9 mouse cellular contexts compared by ENCODE assay signal in genomic region chr15:98799396-98799795, GRCm38 (mm10). TPM values are rescaled to one million over a fixed set of nuclear protein-coding genes. Genes with fewer than 3 reads are reported as not detected.
DNase-seq lines count a peak whose midpoint lies in the region; ATAC-seq and TF ChIP-seq lines count a peak whose summit lies in the region.
"Had no signal": no experiment of that assay in that cellular context is flagged by ENCODE, and none has a peak within 500 bp of the region (broad histone marks: within the 10 kb centered on the region; RNA-seq: fewer than 3 reads in every experiment).

No protein-coding gene starts in this region.

- DNase-seq in forebrain, postnatal 0 days: peak; percentile 86
- DNase-seq in MEL (ENCODE audit: low read depth, low spot score): peak; percentile 79
- DNase-seq in cerebellum, adult 18-20 months: peak; percentile 76 to 85
- DNase-seq in gastrocnemius, postnatal 14 days: peak; percentile 78
- DNase-seq in layer of hippocampus, postnatal 10 days (ENCODE audit: low spot score in 2 of 2): peak; percentile 85 to 87
- peak; percentile 78 to 89 for DNase-seq in lung, postnatal 4 days
- peak; percentile 52 for DNase-seq in spleen, adult 12 weeks (ENCODE audit: low spot score)

- intact Hi-C loops in gastrocnemius, postnatal 14 days (cut with DNase I; ENCODE audit: low total_unique reads): no loop called here

- no peak overlapping the region for H3K4me2 ChIP-seq in forebrain, postnatal 0 days (ENCODE audit: low read depth)
- H3K4me2 ChIP-seq in forebrain, embryonic 16.5 days (ENCODE audit: low read length): no peak overlapping the region
- H3K4me2 ChIP-seq: limb, embryonic 15.5 days had no signal

- no peak overlapping the region for H3K27ac ChIP-seq in forebrain, postnatal 0 days (ENCODE audit: low read depth, low read length)
- no peak overlapping the region for H3K27ac ChIP-seq in forebrain, embryonic 16.5 days (ENCODE audit: low read length)
- H3K27ac ChIP-seq in MEL (ENCODE audit: control insufficient read depth, low read depth, low read length): no peak overlapping the region
- H3K27ac ChIP-seq: limb, embryonic 15.5 days had no signal

- TF ChIP-seq CTCF in forebrain, postnatal 0 days (IDR thresholded peaks at IDR 0.05; ENCODE audit: low read depth): peak; percentile 83
- peak; percentile 95 to 97 (median 96) for TF ChIP-seq CTCF in MEL (IDR thresholded peaks at IDR 0.05 in 2 of 3, conservative IDR thresholded peaks at IDR 0.05 in 1 of 3; ENCODE audit: control insufficient read depth in 1 of 3, insufficient read depth in 1 of 3, low read depth in 2 of 3, low read length in 3 of 3, poor library complexity in 1 of 3, severe bottlenecking in 1 of 3)

- no peak for TF ChIP-seq POLR2A in MEL (IDR thresholded peaks at IDR 0.05; ENCODE audit: control insufficient read depth in 1 of 2, insufficient read depth in 1 of 2, low read depth in 1 of 2, low read length in 2 of 2, poor library complexity in 1 of 2)

- ATAC-seq in forebrain, postnatal 0 days: no peak
- ATAC-seq in forebrain, embryonic 16.5 days: no peak

- no peaks in the 10 kb centered on the region for H3K9me3 ChIP-seq in forebrain, postnatal 0 days (ENCODE audit: low read length)
- H3K9me3 ChIP-seq in forebrain, embryonic 16.5 days (ENCODE audit: control insufficient read depth, low read length): no peaks in the 10 kb centered on the region
- no peaks in the 10 kb centered on the region for H3K9me3 ChIP-seq in MEL (replicated peaks; ENCODE audit: insufficient read depth, low read length)
- H3K9me3 ChIP-seq: limb, embryonic 15.5 days had no signal

- H3K27me3 ChIP-seq in forebrain, postnatal 0 days (ENCODE audit: insufficient read depth, low read length): peaks cover 86% of the 10 kb centered on the region
- peaks cover 90% of the 10 kb centered on the region for H3K27me3 ChIP-seq in forebrain, embryonic 16.5 days (replicated peaks; ENCODE audit: control insufficient read depth, insufficient read depth, low read length)
- H3K27me3 ChIP-seq in MEL (ENCODE audit: control insufficient read depth in 1 of 2, insufficient read depth in 2 of 2, low read length in 2 of 2): no peaks in the 10 kb centered on the region; a peak in 1 of 4 replicates

- no peaks in the 10 kb centered on the region for H3K79me2 ChIP-seq in MEL (ENCODE audit: control insufficient read depth, insufficient read depth, low read length, poor library complexity)

- H3K36me3 ChIP-seq in forebrain, postnatal 0 days (ENCODE audit: insufficient read depth): no peaks in the 10 kb centered on the region
- no peaks in the 10 kb centered on the region for H3K36me3 ChIP-seq in forebrain, embryonic 16.5 days (ENCODE audit: control insufficient read depth, insufficient read depth)
- H3K36me3 ChIP-seq in MEL (ENCODE audit: control insufficient read depth in 1 of 2, insufficient read depth in 2 of 2, low read length in 2 of 2): peaks cover 0 to 8% of the 10 kb centered on the region in 2 experiments; a peak in 2 of 4 replicates
- H3K36me3 ChIP-seq: limb, embryonic 15.5 days had no signal

- 10% methylated on average over 12 of the region's 12 CpGs for WGBS in forebrain, postnatal 0 days
- 10% methylated on average over 12 of the region's 12 CpGs for WGBS in forebrain, embryonic 16.5 days

- H3K9ac ChIP-seq in forebrain, postnatal 0 days: no peak overlapping the region
- H3K9ac ChIP-seq in forebrain, embryonic 16.5 days (replicated peaks; ENCODE audit: low read depth, low read length): no peak overlapping the region
- no peak overlapping the region for H3K9ac ChIP-seq in MEL (ENCODE audit: control insufficient read depth, low read depth, low read length, poor library complexity, severe bottlenecking)
- H3K9ac ChIP-seq: limb, embryonic 15.5 days had no signal

- no peak overlapping the region for H3K4me3 ChIP-seq in forebrain, postnatal 0 days (ENCODE audit: low read depth, low read length)
- no peak overlapping the region for H3K4me3 ChIP-seq in forebrain, embryonic 16.5 days (replicated peaks; ENCODE audit: low read length)
- no peak overlapping the region for H3K4me3 ChIP-seq in MEL (ENCODE audit: control insufficient read depth in 1 of 2, insufficient read depth in 1 of 2, low read depth in 2 of 2, low read length in 2 of 2)
- H3K4me3 ChIP-seq: limb, embryonic 15.5 days had no signal

- TF ChIP-seq EP300 in MEL (IDR thresholded peaks at IDR 0.05; ENCODE audit: low read depth in 1 of 2, low read length in 2 of 2): no peak

- no peaks in the 10 kb centered on the region for H3K4me1 ChIP-seq in forebrain, postnatal 0 days (ENCODE audit: insufficient read depth)
- H3K4me1 ChIP-seq in forebrain, embryonic 16.5 days (replicated peaks; ENCODE audit: control insufficient read depth, insufficient read depth, low read length): peaks cover 18% of the 10 kb centered on the region
- H3K4me1 ChIP-seq in MEL (ENCODE audit: control insufficient read depth in 1 of 2, insufficient read depth in 2 of 2, low read length in 2 of 2): peaks cover 2 to 11% of the 10 kb centered on the region in 2 experiments; a peak in 2 of 4 replicates

- TF ChIP-seq RAD21 in MEL (IDR thresholded peaks at IDR 0.05; ENCODE audit: low read depth, low read length): peak; percentile 58

TF ChIP-seq in MEL, 35 proteins besides CTCF, POLR2A, EP300 and RAD21 (continues in another document):
- no peak for TF ChIP-seq CHD1 (IDR thresholded peaks at IDR 0.05; ENCODE audit: low read depth, low read length)
- no peak for TF ChIP-seq POLR2AphosphoS2 (IDR thresholded peaks at IDR 0.05; ENCODE audit: low read length)
- no peak for TF ChIP-seq TAL1 (IDR thresholded peaks at IDR 0.05; ENCODE audit: low read length)
- no peak for TF ChIP-seq UBTF (IDR thresholded peaks at IDR 0.05; ENCODE audit: borderline replicate concordance, insufficient read depth, low read depth, low read length)
- TF ChIP-seq POLR2AphosphoS5 (IDR thresholded peaks at IDR 0.05; ENCODE audit: borderline replicate concordance, low read depth, low read length): no peak
- no peak for TF ChIP-seq SIN3A (IDR thresholded peaks at IDR 0.05; ENCODE audit: low read length)
- no peak for TF ChIP-seq TBP (IDR thresholded peaks at IDR 0.05; ENCODE audit: low read depth, low read length)
- no peak for TF ChIP-seq NRF1 (IDR thresholded peaks at IDR 0.05; ENCODE audit: insufficient read depth, low read depth, low read length, poor library complexity, severe bottlenecking)
- no peak for TF ChIP-seq NELFE (IDR thresholded peaks at IDR 0.05; ENCODE audit: low read depth, low read length)
- TF ChIP-seq HCFC1 (IDR thresholded peaks at IDR 0.05; ENCODE audit: low read depth, low read length): 0 out of 2 replicates have a peak, but pooled peaks have one; percentile 20
- no peak for TF ChIP-seq KAT2A (conservative IDR thresholded peaks at IDR 0.05; ENCODE audit: low read depth, low read length)

RNA-seq across cellular contexts. Expression of gene Wnt1, which starts 9.7 kb away (rescaled TPM):
- total RNA-seq in forebrain, postnatal 0 days (2014; rRNA removed): not detected in 2 replicates
- polyA plus RNA-seq in forebrain, postnatal 0 days (2015; fragmentation: Nextera tagmentation; extraction: Ambion mirVana): 0.33 and 0.35 TPM in 2 replicates
- polyA plus RNA-seq in forebrain, embryonic 16.5 days (2015; fragmentation: Nextera tagmentation; extraction: Ambion mirVana): 0.10 and 0.42 TPM in 2 replicates
- not detected in 2 replicates for total RNA-seq in MEL (2012; rRNA removed)
- not detected for polyA plus RNA-seq in MEL (2012; ENCODE audit: insufficient read depth in 1 of 2, insufficient read length in 2 of 2, low read depth in 1 of 2, low replicate concordance in 2 of 2, missing spikeins in 1 of 2)
- under 1 TPM in 1 of 2 experiments, not detected in 1; 0.10 TPM for total RNA-seq in gastrocnemius, postnatal 14 days (2021)
- total RNA-seq in layer of hippocampus, postnatal 10 days (2021): not detected

RNA-seq across cellular contexts. Expression of gene Ddn, which starts 9.9 kb away (rescaled TPM):
- 36.3 and 49.6 TPM in 2 replicates for total RNA-seq in forebrain, postnatal 0 days (2014; rRNA removed)
- polyA plus RNA-seq in forebrain, postnatal 0 days (2015; fragmentation: Nextera tagmentation; extraction: Ambion mirVana): 2.2 TPM in 2 replicates
- 0.46 and 0.58 TPM in 2 replicates for polyA plus RNA-seq in forebrain, embryonic 16.5 days (2015; fragmentation: Nextera tagmentation; extraction: Ambion mirVana)
- total RNA-seq in MEL (2012; rRNA removed): 2.8 and 4.0 TPM in 2 replicates
- polyA plus RNA-seq in MEL (2012; ENCODE audit: insufficient read depth in 1 of 2, insufficient read length in 2 of 2, low read depth in 1 of 2, low replicate concordance in 2 of 2, missing spikeins in 1 of 2): 1 to 10 TPM in 1 of 2 experiments, not detected in 1; 4.2 TPM
- total RNA-seq in gastrocnemius, postnatal 14 days (2021): 1 to 10 TPM; 1.6 to 2.7 TPM
- 100 to 1,000 TPM; 401 to 403 TPM for total RNA-seq in layer of hippocampus, postnatal 10 days (2021)

RNA-seq across cellular contexts. Expression of gene Wnt10b, which starts 21.4 kb away (rescaled TPM):
- 0.31 and 1.1 TPM in 2 replicates for total RNA-seq in forebrain, postnatal 0 days (2014; rRNA removed)
- polyA plus RNA-seq in forebrain, postnatal 0 days (2015; fragmentation: Nextera tagmentation; extraction: Ambion mirVana): not detected in 2 replicates
- polyA plus RNA-seq in forebrain, embryonic 16.5 days (2015; fragmentation: Nextera tagmentation; extraction: Ambion mirVana): not detected in 2 replicates
- total RNA-seq in MEL (2012; rRNA removed): 0.13 and 0.23 TPM in 2 replicates
- under 1 TPM in 1 of 2 experiments, not detected in 1; 0.14 TPM for polyA plus RNA-seq in MEL (2012; ENCODE audit: insufficient read depth in 1 of 2, insufficient read length in 2 of 2, low read depth in 1 of 2, low replicate concordance in 2 of 2, missing spikeins in 1 of 2)
- total RNA-seq in gastrocnemius, postnatal 14 days (2021): 1 to 10 TPM in 1 of 2 experiments, under 1 TPM in 1; 0.78 to 1.5 TPM
- total RNA-seq in layer of hippocampus, postnatal 10 days (2021): under 1 TPM; 0.25 to 0.37 TPM

RNA-seq across cellular contexts. Expression of gene Prkag1, which starts 31.9 kb away (rescaled TPM):
- total RNA-seq in forebrain, postnatal 0 days (2014; rRNA removed): 46.5 and 48.3 TPM in 2 replicates
- 55.0 and 58.4 TPM in 2 replicates for polyA plus RNA-seq in forebrain, postnatal 0 days (2015; fragmentation: Nextera tagmentation; extraction: Ambion mirVana)
- 79.5 and 89.2 TPM in 2 replicates for polyA plus RNA-seq in forebrain, embryonic 16.5 days (2015; fragmentation: Nextera tagmentation; extraction: Ambion mirVana)
- total RNA-seq in MEL (2012; rRNA removed): 122 and 126 TPM in 2 replicates
- polyA plus RNA-seq in MEL (2012; ENCODE audit: insufficient read depth in 1 of 2, insufficient read length in 2 of 2, low read depth in 1 of 2, low replicate concordance in 2 of 2, missing spikeins in 1 of 2): 100 to 1,000 TPM; 141 to 348 TPM
- total RNA-seq in gastrocnemius, postnatal 14 days (2021): 10 to 100 TPM; 36.6 to 42.0 TPM
- total RNA-seq in layer of hippocampus, postnatal 10 days (2021): 10 to 100 TPM; 39.3 to 41.0 TPM

RNA-seq across cellular contexts. Expression of gene Arf3, which starts 36.4 kb away (rescaled TPM):
- total RNA-seq in forebrain, postnatal 0 days (2014; rRNA removed): 99.6 and 116 TPM in 2 replicates
- polyA plus RNA-seq in forebrain, postnatal 0 days (2015; fragmentation: Nextera tagmentation; extraction: Ambion mirVana): 62.5 and 104 TPM in 2 replicates
- 82.6 and 99.9 TPM in 2 replicates for polyA plus RNA-seq in forebrain, embryonic 16.5 days (2015; fragmentation: Nextera tagmentation; extraction: Ambion mirVana)
- total RNA-seq in MEL (2012; rRNA removed): 37.4 and 41.1 TPM in 2 replicates
- 100 to 1,000 TPM; 140 to 239 TPM for polyA plus RNA-seq in MEL (2012; ENCODE audit: insufficient read depth in 1 of 2, insufficient read length in 2 of 2, low read depth in 1 of 2, low replicate concordance in 2 of 2, missing spikeins in 1 of 2)
- 10 to 100 TPM; 14.6 to 15.8 TPM for total RNA-seq in gastrocnemius, postnatal 14 days (2021)
- 100 to 1,000 TPM; 636 TPM for total RNA-seq in layer of hippocampus, postnatal 10 days (2021)
